Mouse (Mus musculus): ENCODE measurements at regions not wholly inside any gene's neighbourhood (a gene's known extent, or its start where the extent isn't known, plus 50 kb on each side); places are given as distances from the start of the nearest gene placed in this dataset.

DNA sequence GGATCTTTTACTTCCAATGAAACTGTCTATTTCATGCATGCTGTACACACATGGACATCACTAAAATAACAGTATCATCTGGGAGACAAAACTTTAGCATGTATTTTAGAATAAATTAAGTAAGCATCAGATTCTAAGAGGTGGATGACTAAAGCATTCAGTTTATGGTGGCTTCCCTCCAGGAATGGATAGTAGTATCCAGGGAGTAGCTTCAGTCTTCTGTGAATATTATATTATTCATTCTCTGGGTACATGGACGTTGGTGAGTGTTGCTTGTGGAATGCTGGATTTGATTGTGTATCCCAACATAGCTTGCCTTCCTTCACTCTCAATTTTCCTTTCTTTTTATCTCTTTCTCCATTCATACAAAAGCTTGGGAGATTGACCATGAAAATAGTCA lies 630.0 kb downstream of the Ppargc1a start:
- no peaks in the 10 kb centered on the region for H3K36me3 ChIP-seq
- no peak overlapping the region for H3K9ac ChIP-seq
- no peak overlapping the region for H3K4me3 ChIP-seq (replicated peaks)
- no peak overlapping the region for H3K27ac ChIP-seq
- no peak overlapping the region for H3K4me2 ChIP-seq
- no peak for ATAC-seq (replicated peaks; ENCODE audit: low FRiP score)
- no peaks in the 10 kb centered on the region for H3K9me3 ChIP-seq (replicated peaks)
- no peaks in the 10 kb centered on the region for H3K27me3 ChIP-seq
- no peaks in the 10 kb centered on the region for H3K4me1 ChIP-seq
- 74% methylated on average over 1 of the region's 1 CpGs for WGBS

DNA sequence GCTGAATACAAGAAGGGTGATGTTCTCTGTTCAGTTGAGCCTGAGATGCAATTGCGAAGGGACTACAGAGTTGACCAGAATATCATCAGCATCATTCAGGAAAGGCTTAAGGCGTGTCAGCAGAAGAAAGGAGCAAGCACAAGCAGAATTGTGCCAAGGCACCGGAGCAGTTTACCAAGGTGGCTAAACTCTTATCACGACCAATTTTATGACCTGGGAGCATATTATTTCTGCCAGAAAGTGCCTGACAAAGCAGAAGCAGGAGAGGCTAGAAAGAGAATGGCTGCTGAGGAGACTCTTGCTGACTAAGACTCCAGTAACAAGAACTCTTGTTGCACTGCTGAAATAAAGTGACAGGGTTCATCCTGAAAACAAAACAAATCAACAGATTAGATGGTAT lies 645.9 kb downstream of the Ppargc1a start:
- Histone ChIP-seq H3K4me3 (replicated peaks) (no peak overlapping the region), H3K36me3 (no peaks in the 10 kb centered on the region), H3K4me2 (no peak overlapping the region), H3K9ac (no peak overlapping the region), H3K27ac (no peak overlapping the region), H3K4me1 (no peaks in the 10 kb centered on the region), H3K27me3 (no peaks in the 10 kb centered on the region), H3K9me3 (replicated peaks) (no peaks in the 10 kb centered on the region)
- ATAC-seq (replicated peaks; ENCODE audit: low FRiP score) = no peak
- 80% methylated on average over 4 of the region's 4 CpGs for WGBS

DNA sequence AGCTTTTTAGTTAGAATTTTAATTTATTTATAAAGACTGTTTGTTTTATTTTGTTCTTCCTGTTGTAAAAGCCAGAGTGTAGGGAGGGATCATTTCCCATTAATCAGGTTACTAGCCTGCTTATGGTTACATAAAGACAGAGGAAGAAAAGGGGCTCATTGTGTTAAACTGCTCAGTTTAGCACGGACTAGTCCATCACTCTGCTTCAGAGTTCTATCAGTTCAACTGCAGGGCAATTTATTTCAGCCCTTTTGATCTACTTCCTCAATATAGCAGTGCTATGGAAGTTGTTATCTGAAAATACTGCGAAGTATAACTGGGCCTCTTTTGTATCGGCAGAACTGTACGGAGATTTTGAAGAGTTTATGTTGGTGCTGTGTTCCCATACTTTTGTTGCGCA lies 651.2 kb downstream of the Ppargc1a start:
- Histone ChIP-seq H3K4me3 (replicated peaks) (no peak overlapping the region), H3K9me3 (replicated peaks) (no peaks in the 10 kb centered on the region), H3K4me1 (no peaks in the 10 kb centered on the region), H3K27ac (no peak overlapping the region), H3K27me3 (no peaks in the 10 kb centered on the region), H3K9ac (no peak overlapping the region), H3K36me3 (no peaks in the 10 kb centered on the region), H3K4me2 (no peak overlapping the region)
- ATAC-seq (replicated peaks; ENCODE audit: low FRiP score) = no peak
- 65% methylated on average over 5 of the region's 5 CpGs for WGBS

DNA sequence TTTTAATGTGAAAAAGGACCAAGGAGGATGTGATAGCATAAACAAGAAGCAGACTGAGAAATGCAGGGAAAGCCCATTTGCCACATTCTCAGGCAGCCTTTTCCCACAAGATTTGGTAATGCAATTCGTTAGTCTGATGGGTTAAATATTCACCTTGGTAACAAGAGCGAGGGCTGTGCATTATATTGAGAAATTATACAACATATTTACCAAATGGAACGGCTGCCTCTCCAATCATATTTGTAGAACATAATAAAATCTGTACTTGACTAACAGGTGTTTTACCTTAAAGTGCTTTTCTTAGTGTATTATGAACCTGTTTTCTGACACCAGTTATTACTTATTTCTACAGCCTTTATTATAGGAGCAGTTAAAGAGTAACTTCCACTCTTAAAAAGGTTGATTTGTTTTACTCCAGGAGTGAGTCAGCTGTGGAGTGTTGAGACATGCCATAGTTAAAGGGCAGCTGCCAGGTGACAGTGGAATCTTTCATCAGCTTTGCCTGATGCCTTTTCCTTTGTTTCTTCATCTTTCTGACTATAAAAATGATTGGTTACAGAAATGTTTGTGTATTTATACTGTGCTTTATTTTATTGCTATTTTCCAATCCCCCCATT lies 652.2 kb downstream of the Ppargc1a start:
- ATAC-seq (replicated peaks; ENCODE audit: low FRiP score) = peak; percentile 71; the same call in 1 of the 2 replicates
- no peak overlapping the region for H3K4me2 ChIP-seq
- H3K27me3 ChIP-seq = no peaks in the 10 kb centered on the region
- H3K4me3 ChIP-seq (replicated peaks) = no peak overlapping the region
- 63% methylated on average over 3 of the region's 3 CpGs for WGBS
- H3K4me1 ChIP-seq = no peaks in the 10 kb centered on the region
- no peaks in the 10 kb centered on the region for H3K36me3 ChIP-seq
- peak overlapping the region; percentile 42; the same call in 1 of the 2 replicates for H3K27ac ChIP-seq
- H3K9ac ChIP-seq = no peak overlapping the region
- no peaks in the 10 kb centered on the region for H3K9me3 ChIP-seq (replicated peaks)

DNA sequence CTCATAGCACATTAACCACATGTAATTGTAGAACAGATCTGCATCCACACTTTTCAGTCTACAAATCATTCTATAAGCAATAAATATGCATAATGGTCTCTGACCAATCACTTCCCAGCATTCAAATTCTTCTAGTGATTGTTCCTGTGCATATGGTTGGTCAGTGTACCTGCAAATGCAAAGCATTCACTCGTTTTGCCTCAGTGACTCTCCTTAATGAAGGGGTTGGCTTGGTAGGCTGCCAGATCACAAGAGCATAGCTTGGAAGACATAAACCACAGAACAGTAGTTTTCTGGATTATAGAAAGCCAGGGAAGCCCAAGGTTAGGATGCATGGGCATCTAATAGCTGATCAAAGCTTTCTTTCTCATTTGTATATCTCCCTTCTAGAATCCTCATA lies 662.7 kb downstream of the Ppargc1a start:
- Histone ChIP-seq H3K4me3 (replicated peaks) (no peak overlapping the region), H3K9ac (no peak overlapping the region), H3K9me3 (replicated peaks) (no peaks in the 10 kb centered on the region), H3K4me1 (no peaks in the 10 kb centered on the region), H3K4me2 (no peak overlapping the region), H3K27ac (no peak overlapping the region), H3K36me3 (no peaks in the 10 kb centered on the region), H3K27me3 (no peaks in the 10 kb centered on the region)
- 43% methylated on average over 1 of the region's 1 CpGs for WGBS
- peak; percentile 54; the same call in 1 of the 2 replicates for ATAC-seq (replicated peaks; ENCODE audit: low FRiP score)

Measured in kidney, embryonic 15.5 days (tissue).